Mouse (Mus musculus) hindbrain, embryonic 12.5 days (tissue): ENCODE measurements at regions not wholly inside any gene's neighbourhood (a gene's known extent, or its start where the extent isn't known, plus 50 kb on each side); places are given as distances from the start of the nearest gene placed in this dataset.

Experiments used
- ATAC-seq: fragments of 200-750 bp; cut with Nextera tagmentation; 2 replicates; pipeline ENCODE4 v1.8.0; 2017; ENCODE audit warnings: moderate TSS enrichment; ENCODE audit not compliant: low FRiP score
- H3K27ac ChIP-seq: fragments of 300-500 bp; sonication (generic); 2 replicates; pipeline ENCODE4 v1.5.1; 2016; ENCODE audit warnings: mild to moderate bottlenecking
- H3K27me3 ChIP-seq: fragments of 300-500 bp; sonication (generic); 2 replicates; pipeline ENCODE4 v1.6.1; 2016; ENCODE audit warnings: mild to moderate bottlenecking
- H3K36me3 ChIP-seq: fragments of 300-500 bp; sonication (generic); 2 replicates; pipeline ENCODE4 v1.6.1; 2016; ENCODE audit warnings: mild to moderate bottlenecking
- H3K4me1 ChIP-seq: fragments of 300-500 bp; sonication (generic); 2 replicates; pipeline ENCODE4 v1.6.1; 2016
- H3K4me2 ChIP-seq: fragments of 300-500 bp; sonication (generic); replicated peaks from 2 replicates; pipeline ENCODE4 v1.6.1; 2016; ENCODE audit warnings: mild to moderate bottlenecking
- H3K4me3 ChIP-seq: fragments of 300-500 bp; sonication (generic); 2 replicates; pipeline ENCODE4 v1.5.1; 2016; ENCODE audit warnings: mild to moderate bottlenecking
- H3K9ac ChIP-seq: fragments of 300-500 bp; sonication (generic); 2 replicates; pipeline ENCODE4 v1.6.1; 2016; ENCODE audit warnings: mild to moderate bottlenecking, moderate library complexity
- H3K9me3 ChIP-seq: fragments of 300-500 bp; sonication (generic); replicated peaks from 2 replicates; pipeline ENCODE4 v1.6.1; 2016; ENCODE audit warnings: mild to moderate bottlenecking
- WGBS: fragments of 180-500 bp; shearing (Covaris S2); methylation state at CpG from one replicate; pipeline ENCODE4 v1.1.7; 2016; 5-methylcytosine and 5-hydroxymethylcytosine counted together

- no peaks in the 10 kb centered on the region for H3K27me3 ChIP-seq
Measured at GRCm38 (mm10) chr9:113324489-113324888, 383.6 kb downstream of the Pdcd6ip start.

GRCm38 (mm10) chr9:113309707-113310574 lies 398.1 kb downstream of the Pdcd6ip start:
- Histone ChIP-seq H3K36me3 (no peaks in the 10 kb centered on the region), H3K9me3 (no peaks in the 10 kb centered on the region), H3K27me3 (no peaks in the 10 kb centered on the region), H3K4me1 (no peaks in the 10 kb centered on the region), H3K9ac (no peak overlapping the region), H3K4me2 (no peak overlapping the region), H3K4me3 (no peak overlapping the region), H3K27ac (no peak overlapping the region)
- 90% methylated on average over 7 of the region's 7 CpGs for WGBS
- ATAC-seq, result no peak

More at GRCm38 (mm10) chr9:113324489-113324888, 383.6 kb downstream of the Pdcd6ip start:
- Histone ChIP-seq H3K27ac (no peak overlapping the region), H3K4me2 (no peak overlapping the region), H3K9ac (no peak overlapping the region), H3K9me3 (no peaks in the 10 kb centered on the region), H3K4me3 (no peak overlapping the region), H3K4me1 (no peaks in the 10 kb centered on the region), H3K36me3 (no peaks in the 10 kb centered on the region)
- WGBS, result 50% methylated on average over 3 of the region's 3 CpGs
- no peak for ATAC-seq

- WGBS, result 34% methylated on average over 4 of the region's 4 CpGs
- H3K27ac ChIP-seq, result no peak overlapping the region
- no peak for ATAC-seq
Measured at GRCm38 (mm10) chr9:113305761-113306160, 402.3 kb downstream of the Pdcd6ip start.

GRCm38 (mm10) chr9:113302429-113302828 lies 405.6 kb downstream of the Pdcd6ip start:
- Histone ChIP-seq H3K36me3 (no peaks in the 10 kb centered on the region), H3K4me2 (no peak overlapping the region), H3K4me1 (peaks cover 3% of the 10 kb centered on the region; the same call in 1 of the 2 replicates), H3K9ac (no peak overlapping the region), H3K27ac (no peak overlapping the region), H3K9me3 (no peaks in the 10 kb centered on the region), H3K27me3 (no peaks in the 10 kb centered on the region), H3K4me3 (no peak overlapping the region)
- ATAC-seq, result no peak
- WGBS, result 50% methylated on average over 1 of the region's 1 CpGs

More at GRCm38 (mm10) chr9:113305761-113306160, 402.3 kb downstream of the Pdcd6ip start:
- Histone ChIP-seq H3K9ac (no peak overlapping the region), H3K4me3 (no peak overlapping the region), H3K4me1 (no peaks in the 10 kb centered on the region), H3K27me3 (no peaks in the 10 kb centered on the region), H3K36me3 (no peaks in the 10 kb centered on the region), H3K9me3 (no peaks in the 10 kb centered on the region), H3K4me2 (no peak overlapping the region)

GRCm38 (mm10) chr9:113300846-113301245 lies 407.2 kb downstream of the Pdcd6ip start:
- 14% methylated on average over 2 of the region's 2 CpGs for WGBS
- Histone ChIP-seq H3K4me3 (no peak overlapping the region), H3K4me1 (peaks cover 3% of the 10 kb centered on the region; the same call in 1 of the 2 replicates), H3K36me3 (no peaks in the 10 kb centered on the region), H3K4me2 (no peak overlapping the region), H3K27ac (no peak overlapping the region), H3K9me3 (no peaks in the 10 kb centered on the region), H3K9ac (no peak overlapping the region), H3K27me3 (no peaks in the 10 kb centered on the region)
- no peak for ATAC-seq

- H3K9me3 ChIP-seq, result no peaks in the 10 kb centered on the region
- no peaks in the 10 kb centered on the region for H3K27me3 ChIP-seq
- H3K9ac ChIP-seq, result no peak overlapping the region
- H3K4me2 ChIP-seq, result no peak overlapping the region
- peaks cover 3% of the 10 kb centered on the region; the same call in 1 of the 2 replicates for H3K4me1 ChIP-seq
- no peak overlapping the region for H3K4me3 ChIP-seq
- H3K36me3 ChIP-seq, result no peaks in the 10 kb centered on the region
- WGBS, result 22% methylated on average over 3 of the region's 3 CpGs
- no peak overlapping the region for H3K27ac ChIP-seq
- ATAC-seq, result no peak
Measured at GRCm38 (mm10) chr9:113299900-113300299, 408.2 kb downstream of the Pdcd6ip start.

GRCm38 (mm10) chr9:113295850-113296467 lies 412.1 kb downstream of the Pdcd6ip start:
- Histone ChIP-seq H3K4me3 (no peak overlapping the region), H3K9me3 (no peaks in the 10 kb centered on the region), H3K27ac (no peak overlapping the region), H3K27me3 (no peaks in the 10 kb centered on the region), H3K36me3 (no peaks in the 10 kb centered on the region), H3K9ac (no peak overlapping the region), H3K4me1 (peaks cover 3% of the 10 kb centered on the region; the same call in 1 of the 2 replicates), H3K4me2 (no peak overlapping the region)
- WGBS, result 81% methylated on average over 5 of the region's 5 CpGs
- no peak for ATAC-seq

GRCm38 (mm10) chr9:113287397-113287796 lies 420.7 kb downstream of the Pdcd6ip start:
- no peaks in the 10 kb centered on the region for H3K4me1 ChIP-seq

GRCm38 (mm10) chr9:113283244-113283643 lies 424.8 kb downstream of the Pdcd6ip start:
- no peaks in the 10 kb centered on the region for H3K4me1 ChIP-seq
- no peaks in the 10 kb centered on the region for H3K27me3 ChIP-seq
- H3K4me2 ChIP-seq, result no peak overlapping the region
- no peak overlapping the region for H3K27ac ChIP-seq
- no peaks in the 10 kb centered on the region for H3K9me3 ChIP-seq
- WGBS, result 59% methylated on average over 1 of the region's 1 CpGs
- no peaks in the 10 kb centered on the region for H3K36me3 ChIP-seq
- H3K4me3 ChIP-seq, result no peak overlapping the region
- no peak for ATAC-seq
- no peak overlapping the region for H3K9ac ChIP-seq

More at GRCm38 (mm10) chr9:113287397-113287796, 420.7 kb downstream of the Pdcd6ip start:
- H3K27me3 ChIP-seq, result no peaks in the 10 kb centered on the region
- 69% methylated on average over 4 of the region's 4 CpGs for WGBS
- H3K27ac ChIP-seq, result no peak overlapping the region
- ATAC-seq, result no peak
- H3K4me2 ChIP-seq, result no peak overlapping the region
- no peak overlapping the region for H3K4me3 ChIP-seq
- H3K9ac ChIP-seq, result no peak overlapping the region
- no peaks in the 10 kb centered on the region for H3K9me3 ChIP-seq
- no peaks in the 10 kb centered on the region for H3K36me3 ChIP-seq

- Histone ChIP-seq H3K27ac (no peak overlapping the region), H3K9me3 (no peaks in the 10 kb centered on the region), H3K27me3 (no peaks in the 10 kb centered on the region), H3K9ac (no peak overlapping the region), H3K4me3 (no peak overlapping the region), H3K4me2 (no peak overlapping the region), H3K4me1 (no peaks in the 10 kb centered on the region), H3K36me3 (no peaks in the 10 kb centered on the region)
- ATAC-seq, result no peak
- WGBS, result 68% methylated on average over 4 of the region's 4 CpGs
Measured at GRCm38 (mm10) chr9:113270595-113270994, 437.5 kb downstream of the Pdcd6ip start.

- Histone ChIP-seq H3K4me3 (no peak overlapping the region), H3K4me1 (no peaks in the 10 kb centered on the region), H3K27ac (no peak overlapping the region), H3K9me3 (no peaks in the 10 kb centered on the region), H3K27me3 (no peaks in the 10 kb centered on the region), H3K36me3 (no peaks in the 10 kb centered on the region), H3K9ac (no peak overlapping the region), H3K4me2 (no peak overlapping the region)
- WGBS, result 79% methylated on average over 8 of the region's 8 CpGs
- ATAC-seq, result no peak
Measured at GRCm38 (mm10) chr9:113267696-113268095, 440.4 kb downstream of the Pdcd6ip start.

- H3K36me3 ChIP-seq, result no peaks in the 10 kb centered on the region
- ATAC-seq, result no peak
Measured at GRCm38 (mm10) chr9:113263636-113264035, 444.4 kb downstream of the Pdcd6ip start.

More at GRCm38 (mm10) chr9:113263636-113264035, 444.4 kb downstream of the Pdcd6ip start:
- Histone ChIP-seq H3K27me3 (no peaks in the 10 kb centered on the region), H3K9ac (no peak overlapping the region), H3K4me2 (no peak overlapping the region), H3K4me1 (no peaks in the 10 kb centered on the region), H3K9me3 (no peaks in the 10 kb centered on the region), H3K4me3 (no peak overlapping the region), H3K27ac (no peak overlapping the region)
- 84% methylated on average over 6 of the region's 6 CpGs for WGBS
